Comparison of ENCODE assay signal across 27 mouse cellular contexts in genomic region chr3:61068229-61068628, GRCm38 (mm10).
"Had no signal": no experiment of that assay in that cellular context is flagged by ENCODE, and none has a peak within 500 bp of the region (broad histone marks: within the 10 kb centered on the region; RNA-seq: fewer than 3 reads in every experiment).

No protein-coding gene starts in this region.

- H3K9ac ChIP-seq: heart, embryonic 12.5 days; hindbrain, embryonic 12.5 days; hindbrain, embryonic 14.5 days; kidney, embryonic 15.5 days; limb, embryonic 13.5 days; limb, embryonic 15.5 days; liver, embryonic 12.5 days; liver, embryonic 14.5 days had no signal

- H3K27me3 ChIP-seq: heart, embryonic 12.5 days; hindbrain, embryonic 12.5 days; kidney, embryonic 15.5 days; limb, embryonic 13.5 days; limb, embryonic 15.5 days; liver, embryonic 12.5 days had no signal

- H3K4me2 ChIP-seq: heart, embryonic 12.5 days; hindbrain, embryonic 12.5 days; hindbrain, embryonic 14.5 days; kidney, embryonic 15.5 days; limb, embryonic 13.5 days; limb, embryonic 15.5 days; liver, embryonic 12.5 days had no signal

- H3K9me3 ChIP-seq: heart, embryonic 10.5 days; heart, embryonic 12.5 days; hindbrain, embryonic 10.5 days; hindbrain, embryonic 12.5 days; kidney, embryonic 15.5 days; limb, embryonic 13.5 days; limb, embryonic 15.5 days; liver, embryonic 12.5 days had no signal

- ATAC-seq: hindbrain, embryonic 16.5 days; inflammation-experienced regulatory T-cells, adult 6 months; liver, embryonic 12.5 days had no signal

- H3K4me3 ChIP-seq: heart, adult 2 months; heart, embryonic 10.5 days; heart, embryonic 12.5 days; hindbrain, embryonic 10.5 days; hindbrain, embryonic 12.5 days; kidney, embryonic 15.5 days; layer of hippocampus, adult 2 months; limb, embryonic 13.5 days; limb, embryonic 15.5 days; liver, embryonic 12.5 days had no signal

- H3K4me1 ChIP-seq: heart, embryonic 10.5 days; heart, embryonic 12.5 days; hindbrain, embryonic 10.5 days; hindbrain, embryonic 12.5 days; kidney, embryonic 15.5 days; limb, embryonic 13.5 days; limb, embryonic 15.5 days had no signal

- H3K36me3 ChIP-seq: heart, embryonic 10.5 days; heart, embryonic 12.5 days; hindbrain, embryonic 10.5 days; hindbrain, embryonic 12.5 days; kidney, embryonic 15.5 days; limb, embryonic 13.5 days; limb, embryonic 15.5 days; liver, embryonic 12.5 days had no signal

- DNase-seq: gastrocnemius, postnatal 14 days; gastrocnemius, postnatal 36 days; heart, adult 11 months; heart, adult 2 months; heart, postnatal 10 days; heart, postnatal 4 days; kidney, adult 11 months; kidney, adult 2 months; kidney, adult 9 months; kidney, postnatal 14 days; kidney, postnatal 36 days; layer of hippocampus, postnatal 36 days; left cerebral cortex, postnatal 4 days had no signal

- H3K27ac ChIP-seq: heart, adult 2 months; heart, embryonic 10.5 days; hindbrain, embryonic 10.5 days; hindbrain, embryonic 12.5 days; hindbrain, embryonic 14.5 days; kidney, embryonic 15.5 days; kidney, postnatal 0 days; layer of hippocampus, adult 2 months; limb, embryonic 13.5 days; limb, embryonic 15.5 days; liver, embryonic 12.5 days; liver, embryonic 14.5 days had no signal
